Mouse (Mus musculus): ENCODE results near the gene Fscn1.

DNA sequence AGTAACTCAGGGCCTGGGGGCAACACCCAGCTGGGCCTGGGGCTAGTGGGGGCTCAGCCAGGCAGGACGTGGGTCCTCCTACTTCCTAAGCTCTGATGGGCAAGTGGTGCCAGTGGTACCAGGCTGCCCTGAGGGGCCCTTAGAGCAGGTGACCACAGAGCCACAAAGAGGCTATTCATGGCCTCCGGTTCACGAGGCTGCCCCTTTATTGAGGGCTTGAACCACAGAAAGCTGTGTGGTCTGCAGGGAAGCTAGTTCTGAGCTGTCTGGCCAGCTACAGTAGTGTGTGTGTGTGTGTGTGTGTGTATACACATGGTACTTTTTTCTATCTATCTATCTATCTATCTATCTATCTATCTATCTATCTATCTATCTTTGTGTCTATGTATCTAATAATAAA lies 6.5 kb upstream of the Fscn1 start:
- TF ChIP-seq POLR2A (IDR thresholded peaks at IDR 0.05; ENCODE audit: insufficient read depth, low read length) = no peak
- no peak for TF ChIP-seq EP300 (IDR thresholded peaks at IDR 0.05; ENCODE audit: insufficient read depth, low read depth, low read length)
- TF ChIP-seq CTCF (IDR thresholded peaks at IDR 0.05; ENCODE audit: low read depth, low read length) = no peak
